Mouse (Mus musculus) CH12.LX (cell line): ENCODE measurements around the gene Sned1. TPM values are rescaled to one million over a fixed set of nuclear protein-coding genes. Genes with fewer than 3 reads are reported as not detected.

Experiments
- DNase-seq: peaks from one replicate; pipeline ENCODE4 v3.0.0-alpha.2; 2013; ENCODE audit errors: extremely low read depth
- H3K27ac ChIP-seq: 2 replicates; pipeline ENCODE4 v1.5.1; 2012; ENCODE audit warnings: low read depth, mild to moderate bottlenecking, control low read depth, moderate library complexity; ENCODE audit not compliant: insufficient read depth
- H3K27me3 ChIP-seq: replicated peaks from 2 replicates; pipeline ENCODE3; 2012; ENCODE audit warnings: inconsistent platforms
- H3K36me3 ChIP-seq, 2 experiments: replicated peaks in 1 of 2; 2 replicates each; pipeline versions ENCODE3 to v1.6.1; 2012; ENCODE audit warnings: inconsistent platforms in 1 of 2, low read length in 1 of 2, mild to moderate bottlenecking in 1 of 2, mixed read lengths in 1 of 2, moderate library complexity in 1 of 2; ENCODE audit not compliant: control insufficient read depth in 1 of 2, insufficient read depth in 1 of 2
- H3K4me1 ChIP-seq, 2 experiments: 2 replicates each; pipeline ENCODE4 v1.6.1; 2012; ENCODE audit warnings: inconsistent platforms in 1 of 2, moderate library complexity in 1 of 2; ENCODE audit not compliant: insufficient read depth in 2 of 2, control insufficient read depth in 1 of 2
- H3K4me2 ChIP-seq: 2 replicates; pipeline ENCODE4 v1.6.1; 2012; ENCODE audit warnings: low read depth, mild to moderate bottlenecking, control low read depth; ENCODE audit not compliant: poor library complexity, insufficient read depth, severe bottlenecking
- H3K4me3 ChIP-seq, 3 experiments: fragments of 150-350 bp in 1 of 3; sonication (generic) in 1 of 3; replicated peaks in 1 of 3; 2 replicates each; pipeline versions ENCODE3 to v1.5.1; 2011 to 2012; ENCODE audit warnings: low read depth in 2 of 3, low read length in 2 of 3, mild to moderate bottlenecking in 2 of 3, moderate library complexity in 2 of 3, control low read depth in 1 of 3, improper control_type of control experiment in 1 of 3, inconsistent platforms in 1 of 3, mixed read lengths in 1 of 3; ENCODE audit not compliant: poor library complexity in 1 of 3
- H3K79me2 ChIP-seq: replicated peaks from 2 replicates; pipeline ENCODE4 v1.6.1; 2012; ENCODE audit warnings: mild to moderate bottlenecking, moderate library complexity; ENCODE audit not compliant: control insufficient read depth, poor library complexity, insufficient read depth, severe bottlenecking; ENCODE audit errors: extremely low read depth
- H3K9ac ChIP-seq: 2 replicates; pipeline ENCODE4 v1.6.1; 2012; ENCODE audit warnings: low read depth, mild to moderate bottlenecking, control low read depth, moderate library complexity; ENCODE audit not compliant: insufficient read depth
- H3K9me3 ChIP-seq: replicated peaks from 2 replicates; pipeline ENCODE3; 2012; ENCODE audit warnings: low read length, inconsistent platforms, mixed read lengths
- BHLHE40 ChIP-seq: IDR thresholded peaks from 2 replicates; pipeline ENCODE4 v1.6.1; 2011; ENCODE audit warnings: mild to moderate bottlenecking, low read depth, low read length, improper control_type of control experiment
- CHD1 ChIP-seq: IDR thresholded peaks from 2 replicates; pipeline ENCODE4 v1.6.1; 2012; ENCODE audit warnings: low read depth, low read length, improper control_type of control experiment, inconsistent platforms
- CHD2 ChIP-seq: IDR thresholded peaks from 2 replicates; pipeline ENCODE4 v1.6.1; 2011; ENCODE audit warnings: low read length, improper control_type of control experiment
- CTCF ChIP-seq, 2 experiments: IDR thresholded peaks in 1 of 2; conservative IDR thresholded peaks in 1 of 2; 2 replicates each; pipeline ENCODE4 v1.5.1; 2011 to 2012; ENCODE audit warnings: low read depth in 2 of 2, low read length in 2 of 2, improper control_type of control experiment in 1 of 2, inconsistent platforms in 1 of 2, mild to moderate bottlenecking in 1 of 2, moderate library complexity in 1 of 2
- E2F4 ChIP-seq: IDR thresholded peaks from 2 replicates; pipeline ENCODE4 v1.6.1; 2011; ENCODE audit warnings: low read depth, low read length, improper control_type of control experiment; ENCODE audit not compliant: insufficient replicate concordance
- EP300 ChIP-seq: IDR thresholded peaks from 2 replicates; pipeline ENCODE4 v1.6.1; 2011; ENCODE audit warnings: low read length, improper control_type of control experiment
- GABPA ChIP-seq: IDR thresholded peaks from 2 replicates; pipeline ENCODE4 v1.6.1; 2012; ENCODE audit warnings: low read depth, low read length, improper control_type of control experiment, inconsistent platforms; ENCODE audit not compliant: insufficient replicate concordance
- HCFC1 ChIP-seq: IDR thresholded peaks from 2 replicates; pipeline ENCODE4 v1.6.1; 2012; ENCODE audit warnings: low read depth, mild to moderate bottlenecking, inconsistent platforms, low read length, improper control_type of control experiment
- IRF4 ChIP-seq: IDR thresholded peaks from 2 replicates; pipeline ENCODE4 v1.6.1; 2014; ENCODE audit warnings: low read depth, mild to moderate bottlenecking, inconsistent platforms, low read length, improper control_type of control experiment
- JUN ChIP-seq: IDR thresholded peaks from 2 replicates; pipeline ENCODE4 v1.6.1; 2011; ENCODE audit warnings: low read depth, mild to moderate bottlenecking, low read length, improper control_type of control experiment, moderate library complexity; ENCODE audit not compliant: insufficient read depth
- JUND ChIP-seq: conservative IDR thresholded peaks from 2 replicates; pipeline ENCODE4 v1.6.1; 2011; ENCODE audit warnings: low read depth, low read length, improper control_type of control experiment
- KAT2A ChIP-seq: IDR thresholded peaks from 2 replicates; pipeline ENCODE4 v1.6.1; 2012; ENCODE audit warnings: low read length, improper control_type of control experiment, inconsistent platforms; ENCODE audit not compliant: insufficient replicate concordance
- MAFK ChIP-seq: IDR thresholded peaks from 2 replicates; pipeline ENCODE4 v1.6.1; 2011; ENCODE audit warnings: low read length, improper control_type of control experiment; ENCODE audit not compliant: insufficient replicate concordance
- MAX ChIP-seq: IDR thresholded peaks from 2 replicates; pipeline ENCODE4 v1.6.1; 2011; ENCODE audit warnings: low read length, improper control_type of control experiment
- MAZ ChIP-seq: IDR thresholded peaks from 2 replicates; pipeline ENCODE4 v1.6.1; 2012; ENCODE audit warnings: low read depth, mild to moderate bottlenecking, inconsistent platforms, low read length, improper control_type of control experiment, moderate library complexity
- MEF2A ChIP-seq: IDR thresholded peaks from 2 replicates; pipeline ENCODE4 v1.6.1; 2014; ENCODE audit warnings: low read depth, mild to moderate bottlenecking, inconsistent platforms, low read length, improper control_type of control experiment, borderline replicate concordance
- MXI1 ChIP-seq: IDR thresholded peaks from 2 replicates; pipeline ENCODE4 v1.6.1; 2011; ENCODE audit warnings: mild to moderate bottlenecking, low read depth, low read length, improper control_type of control experiment
- MYC ChIP-seq: IDR thresholded peaks from 2 replicates; pipeline ENCODE4 v1.6.1; 2011; ENCODE audit warnings: low read depth, mild to moderate bottlenecking, improper control_type of control experiment, low read length
- NELFE ChIP-seq: IDR thresholded peaks from 2 replicates; pipeline ENCODE4 v1.6.1; 2011; ENCODE audit warnings: low read depth, low read length, improper control_type of control experiment
- NRF1 ChIP-seq: IDR thresholded peaks from 2 replicates; pipeline ENCODE4 v1.6.1; 2014; ENCODE audit warnings: low read depth, mild to moderate bottlenecking, inconsistent platforms, low read length, improper control_type of control experiment, moderate library complexity
- PAX5 ChIP-seq: IDR thresholded peaks from 2 replicates; pipeline ENCODE4 v1.6.1; 2012; ENCODE audit warnings: low read length, inconsistent platforms, mixed read lengths
- POLR2A ChIP-seq: IDR thresholded peaks from 2 replicates; pipeline ENCODE4 v1.6.1; 2011; ENCODE audit warnings: low read depth, mild to moderate bottlenecking, improper control_type of control experiment, low read length
- POLR2AphosphoS2 ChIP-seq: IDR thresholded peaks from 2 replicates; pipeline ENCODE4 v1.6.1; 2011; ENCODE audit warnings: low read depth, low read length, improper control_type of control experiment
- RAD21 ChIP-seq: IDR thresholded peaks from 2 replicates; pipeline ENCODE4 v1.6.1; 2011; ENCODE audit warnings: low read depth, mild to moderate bottlenecking, low read length, improper control_type of control experiment, moderate library complexity
- RCOR1 ChIP-seq: conservative IDR thresholded peaks from 2 replicates; pipeline ENCODE4 v1.6.1; 2012; ENCODE audit warnings: low read depth, mild to moderate bottlenecking, inconsistent platforms, low read length, improper control_type of control experiment
- SIN3A ChIP-seq: IDR thresholded peaks from 2 replicates; pipeline ENCODE4 v1.6.1; 2012; ENCODE audit warnings: low read length, improper control_type of control experiment, inconsistent platforms
- TCF12 ChIP-seq: IDR thresholded peaks from 2 replicates; pipeline ENCODE4 v1.6.1; 2014; ENCODE audit warnings: low read depth, mild to moderate bottlenecking, inconsistent platforms, low read length, improper control_type of control experiment
- UBTF ChIP-seq: IDR thresholded peaks from 2 replicates; pipeline ENCODE4 v1.6.1; 2012; ENCODE audit warnings: low read depth, mild to moderate bottlenecking, inconsistent platforms, low read length, improper control_type of control experiment, moderate library complexity
- ZC3H11A ChIP-seq: IDR thresholded peaks from 2 replicates; pipeline ENCODE4 v1.6.1; 2012; ENCODE audit warnings: low read depth, mild to moderate bottlenecking, inconsistent platforms, low read length, improper control_type of control experiment
- ZMIZ1 ChIP-seq: IDR thresholded peaks from 2 replicates; pipeline ENCODE4 v1.6.1; 2012; ENCODE audit warnings: low read depth, mild to moderate bottlenecking, inconsistent platforms, low read length, improper control_type of control experiment
- ZNF384 ChIP-seq: IDR thresholded peaks from 2 replicates; pipeline ENCODE4 v1.6.1; 2012; ENCODE audit warnings: low read depth, low read length, improper control_type of control experiment, inconsistent platforms
- dilution Hi-C: fragments of 300-500 bp; cut with MboI; formaldehyde crosslinking; loops from 2 replicates; pipeline ENCODE4 v1.14.3; 2020; ENCODE audit warnings: low sequenced_read_pairs; ENCODE audit not compliant: extremely low pct_unique_long_range_greater_than_20kb, extremely low pct_ligation_motif_present
- in situ Hi-C: fragments of 300-500 bp; cut with MboI; formaldehyde crosslinking; loops from 3 replicates; pipeline ENCODE4 v1.14.3; 2019; ENCODE audit warnings: low sequenced_read_pairs, low pct_ligation_motif_present, low pct_unique_long_range_greater_than_20kb, mixed read lengths
- polyA plus RNA-seq: library from polyadenylated mRNA; unstranded; fragments of >175 nt; gene quantifications from 2 replicates; pipeline ENCODE4 v1.2.1, GENCODE M21; 2012; ENCODE audit warnings: low read depth; ENCODE audit not compliant: insufficient read length
- total RNA-seq, 2 experiments: library from RNA; depleted of rRNA; stranded (reverse); fragments of 300-350 nt in 1 of 2; fragments of >200 nt in 1 of 2; gene quantifications; 2 replicates each; pipeline ENCODE4 v1.2.3; 2012 to 2014

Sned1 gene
- total and polyA plus RNA-seq, 3 experiments = 0.52 to 1.1 (median 0.59) TPM

DNA sequence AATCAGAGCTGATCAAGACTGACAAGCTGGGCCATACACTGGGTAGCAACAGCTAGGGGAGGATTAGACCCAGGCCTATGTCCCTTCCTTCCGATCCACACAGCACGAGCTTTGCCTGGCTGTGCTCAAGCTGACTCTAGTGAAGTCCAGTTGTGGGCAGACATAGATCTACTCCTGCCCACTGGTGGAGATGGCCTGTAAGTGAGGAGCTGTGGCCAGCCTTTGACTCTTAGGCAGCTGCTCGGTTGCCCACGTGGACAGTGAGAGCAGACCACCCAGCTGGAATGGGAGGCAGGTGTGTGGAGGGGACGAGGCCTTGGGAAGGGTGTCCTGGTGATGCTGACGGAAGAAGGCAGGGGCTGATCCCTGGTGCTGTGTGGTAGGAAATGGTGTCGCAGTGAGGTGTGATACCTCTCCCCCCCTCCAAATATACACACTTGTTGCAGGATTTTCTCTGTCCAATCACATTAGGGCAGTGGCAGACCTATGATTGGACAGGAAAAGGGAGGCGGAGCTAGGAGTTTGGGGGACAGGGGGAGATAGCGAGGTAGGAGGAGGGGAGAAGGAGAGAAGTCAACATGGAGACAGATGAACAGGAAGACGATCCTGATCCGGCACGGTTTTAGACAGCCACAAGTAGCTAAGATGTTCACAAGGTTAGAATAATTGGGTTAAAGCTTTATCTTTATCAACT lies 29.2 kb upstream of the Sned1 start:
- H3K27ac ChIP-seq = no peak overlapping the region
- H3K9ac ChIP-seq = no peak overlapping the region
- no peaks in the 10 kb centered on the region for H3K79me2 ChIP-seq
- in situ Hi-C loops = no loop called here
- peaks cover 97% of the 10 kb centered on the region for H3K27me3 ChIP-seq
- dilution Hi-C loops = no loop called here
- H3K9me3 ChIP-seq = no peaks in the 10 kb centered on the region
- TF ChIP-seq NELFE = no peak
- TF ChIP-seq MAFK = no peak
- TF ChIP-seq CTCF (conservative IDR thresholded peaks at IDR 0.05 in 1 of 2, IDR thresholded peaks at IDR 0.05 in 1 of 2; ENCODE audit: low read depth in 2 of 2, low read length in 2 of 2) = no peak
- TF ChIP-seq HCFC1 = no peak
- no peak for TF ChIP-seq SIN3A
- no peak for TF ChIP-seq MXI1
- no peak for TF ChIP-seq CHD2
- TF ChIP-seq RAD21 = no peak
- TF ChIP-seq MAZ = no peak
- TF ChIP-seq ZMIZ1 = no peak
- no peak for TF ChIP-seq ZNF384
- TF ChIP-seq POLR2A = no peak
- TF ChIP-seq IRF4 = no peak
- TF ChIP-seq MAX = no peak
- no peak for TF ChIP-seq KAT2A
- TF ChIP-seq RCOR1 = no peak
- TF ChIP-seq ZC3H11A = no peak
- no peak for TF ChIP-seq UBTF
- no peak for TF ChIP-seq GABPA
- H3K4me1 ChIP-seq = peaks cover 0 to 6% of the 10 kb centered on the region in 2 experiments; a peak in 1 of 4 replicates
- no peak overlapping the region for H3K4me2 ChIP-seq
- H3K36me3 ChIP-seq = no peaks in the 10 kb centered on the region
- DNase-seq = no peak
- H3K4me3 ChIP-seq = no peak overlapping the region

DNA sequence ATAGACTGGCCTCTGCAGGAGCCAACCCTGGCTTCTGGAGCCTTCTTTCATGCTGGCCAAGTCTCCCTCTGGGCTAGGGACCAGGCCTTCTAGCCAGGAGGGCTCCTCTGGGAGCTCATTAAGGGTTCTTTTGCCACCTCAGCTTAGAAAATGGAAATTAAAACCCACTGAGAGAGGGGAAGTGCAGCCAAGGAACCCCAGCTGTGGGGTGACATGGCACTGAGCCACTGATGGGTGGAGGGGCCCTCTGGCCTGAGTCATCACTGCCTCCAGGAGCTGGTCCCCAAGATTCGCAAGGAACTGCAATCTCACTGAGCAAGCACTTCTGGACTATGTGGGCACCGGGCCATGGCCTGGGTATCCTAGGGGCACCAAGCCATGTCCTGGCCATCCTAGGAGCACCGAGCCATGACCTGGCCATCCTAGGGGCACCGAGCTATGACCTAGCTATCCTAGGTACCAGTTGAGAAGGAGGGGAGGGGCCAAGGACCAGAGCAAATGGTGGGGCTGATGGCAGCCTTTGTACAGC lies 28.0 kb upstream of the Sned1 start:
- Histone ChIP-seq H3K4me1 (peaks cover 0 to 6% of the 10 kb centered on the region in 2 experiments; a peak in 1 of 4 replicates), H3K4me2 (no peak overlapping the region), H3K4me3 (no peak overlapping the region), H3K79me2 (no peaks in the 10 kb centered on the region), H3K27me3 (peaks cover 97% of the 10 kb centered on the region), H3K9ac (no peak overlapping the region), H3K27ac (no peak overlapping the region), H3K36me3 (no peaks in the 10 kb centered on the region), H3K9me3 (no peaks in the 10 kb centered on the region)
- dilution Hi-C loops (no loop called here), in situ Hi-C loops (no loop called here)
- no peak for DNase-seq
- no peak for TF ChIP-seq TCF12
- TF ChIP-seq BHLHE40 = no peak
- TF ChIP-seq PAX5 = no peak
- TF ChIP-seq EP300 = no peak
- no peak for TF ChIP-seq UBTF
- TF ChIP-seq CHD1 = no peak
- no peak for TF ChIP-seq CHD2
- no peak for TF ChIP-seq GABPA
- no peak for TF ChIP-seq JUN
- no peak for TF ChIP-seq JUND
- no peak for TF ChIP-seq POLR2AphosphoS2
- no peak for TF ChIP-seq NRF1
- no peak for TF ChIP-seq MEF2A
- TF ChIP-seq HCFC1 = no peak
- no peak for TF ChIP-seq KAT2A
- TF ChIP-seq ZNF384 = no peak
- TF ChIP-seq E2F4 = no peak
- no peak for TF ChIP-seq RAD21
- no peak for TF ChIP-seq MYC
- TF ChIP-seq RCOR1 = no peak
